Mouse (Mus musculus): ENCODE measurements around the gene Shb. TPM values are rescaled to one million over a fixed set of nuclear protein-coding genes. Genes with fewer than 3 reads are reported as not detected.

Shb gene
- total RNA-seq, 2 experiments from 2014 or later = 29.7 to 46.1 TPM

- intact Hi-C loops (cut with DNase I) = no loop called here
- DNase-seq = no peak
Measured at GRCm38 (mm10) chr4:45490036-45490752, 42.1 kb downstream of the Shb start.

DNA sequence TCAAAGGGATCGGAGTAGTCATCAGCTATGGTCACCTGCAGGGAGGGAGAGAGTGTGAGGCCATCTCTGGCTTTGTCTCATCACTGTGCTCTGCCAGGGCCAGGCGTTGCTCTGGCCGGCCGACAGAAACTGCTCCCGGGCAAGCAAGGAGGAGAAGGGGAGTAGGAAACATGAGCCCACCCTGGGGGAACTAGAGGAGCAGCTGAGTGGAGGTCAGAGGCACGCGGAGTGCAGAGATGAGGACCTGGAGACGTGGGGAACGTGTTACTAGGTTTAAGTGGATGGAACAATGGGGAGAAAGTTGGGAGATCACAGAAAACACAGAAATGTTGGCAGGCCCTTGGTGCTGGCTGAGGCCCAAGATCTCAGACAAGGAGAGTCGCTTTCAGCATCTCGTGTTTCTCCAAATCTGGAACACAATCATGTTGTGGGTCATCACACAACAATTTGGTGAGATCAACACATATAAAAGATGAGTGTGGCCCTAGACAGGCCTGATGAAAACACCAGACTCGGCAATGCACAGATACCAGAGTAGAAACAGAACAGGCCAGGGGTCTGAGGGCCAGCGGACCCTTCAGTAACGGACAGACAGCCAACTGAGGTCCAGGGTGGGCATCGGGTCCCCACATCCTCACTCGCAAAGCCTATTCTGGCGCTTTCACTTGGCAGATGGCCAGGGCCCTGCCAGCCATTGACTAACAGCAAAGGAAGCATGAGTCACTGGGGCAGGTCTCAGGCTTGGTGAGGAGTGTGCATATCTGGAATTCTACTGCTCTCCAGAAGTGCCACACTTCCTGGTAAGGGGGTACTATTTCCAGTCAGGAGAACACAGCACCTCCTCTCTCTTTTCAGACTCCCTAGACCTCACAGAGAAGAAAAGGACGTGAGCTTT lies 42.9 kb downstream of the Shb start:
- peak; percentile 70 to 79 for DNase-seq
- intact Hi-C loops (cut with DNase I) = no loop called here

DNA sequence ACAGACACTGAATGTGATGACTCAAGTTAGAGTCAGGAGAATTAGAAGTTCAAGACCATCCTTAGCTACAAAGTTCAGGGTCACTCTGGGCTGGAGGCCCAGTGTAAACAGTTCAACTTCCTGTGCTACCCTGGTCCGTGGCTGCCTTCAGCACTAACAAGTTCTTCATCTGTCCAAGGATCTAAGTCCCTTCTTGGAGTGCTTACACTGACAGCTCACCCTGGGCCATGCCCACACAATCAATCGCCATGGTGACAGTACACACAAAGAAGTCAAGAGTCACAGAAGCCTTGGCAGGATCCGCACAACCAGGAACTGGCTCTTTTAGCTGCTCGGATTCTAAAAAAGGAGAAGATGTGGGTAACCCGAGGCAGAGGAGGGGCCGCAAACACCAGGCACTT lies 44.6 kb downstream of the Shb start:
- DNase-seq = no peak
- intact Hi-C loops (cut with DNase I) = no loop called here

DNA sequence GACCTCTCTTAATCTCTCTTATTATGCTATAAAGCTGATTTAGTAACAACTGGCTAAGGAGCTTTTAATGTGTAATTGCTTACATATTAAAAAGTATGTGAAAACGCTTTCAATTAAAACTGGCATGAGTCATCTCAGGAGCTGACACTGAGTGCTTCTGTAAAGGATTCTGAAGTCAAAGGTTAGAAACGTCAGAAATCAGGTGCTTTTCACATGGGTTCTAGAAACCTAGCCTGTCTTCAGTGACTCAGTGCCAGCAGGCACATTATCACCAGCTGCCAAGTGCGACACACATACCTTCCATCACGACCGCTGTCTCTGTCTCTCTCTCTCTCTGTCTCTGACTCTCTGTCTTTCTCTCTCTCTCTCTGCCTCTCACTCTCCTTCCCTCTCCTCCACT lies 47.2 kb downstream of the Shb start:
- DNase-seq = no peak
- intact Hi-C loops (cut with DNase I) = no loop called here

GRCm38 (mm10) chr4:45483271-45484245 lies 48.7 kb downstream of the Shb start:
- intact Hi-C loops (cut with DNase I) = no loop called here
- DNase-seq = peak; percentile 65 to 78

DNA sequence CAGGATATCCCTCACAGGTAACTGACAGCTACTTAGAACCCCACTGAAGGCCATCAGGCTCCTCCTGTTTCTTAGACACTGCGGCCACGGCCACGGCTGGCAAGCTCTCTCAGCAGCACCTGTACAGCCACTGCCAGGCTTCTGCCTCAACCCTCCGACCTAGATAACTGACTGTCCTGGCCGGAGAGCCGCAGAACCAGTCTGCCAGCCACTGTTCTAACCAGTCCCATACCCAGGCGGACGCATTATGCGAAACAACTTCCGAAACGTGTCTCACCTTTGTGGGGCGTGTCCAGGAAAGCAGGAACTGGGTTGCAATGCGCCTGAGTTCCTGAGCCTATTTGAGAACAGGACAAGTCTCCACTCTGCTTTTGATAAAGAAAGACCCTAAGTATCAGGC lies 50.0 kb downstream of the Shb start:
- DNase-seq = no peak
- intact Hi-C loops (cut with DNase I) = no loop called here

GRCm38 (mm10) chr4:45481431-45481830 lies 50.8 kb downstream of the Shb start:
- intact Hi-C loops (cut with DNase I) = no loop called here
- DNase-seq = no peak

- no peak for DNase-seq
- intact Hi-C loops (cut with DNase I) = no loop called here
Measured at GRCm38 (mm10) chr4:45480595-45480994, 51.7 kb downstream of the Shb start.

DNA sequence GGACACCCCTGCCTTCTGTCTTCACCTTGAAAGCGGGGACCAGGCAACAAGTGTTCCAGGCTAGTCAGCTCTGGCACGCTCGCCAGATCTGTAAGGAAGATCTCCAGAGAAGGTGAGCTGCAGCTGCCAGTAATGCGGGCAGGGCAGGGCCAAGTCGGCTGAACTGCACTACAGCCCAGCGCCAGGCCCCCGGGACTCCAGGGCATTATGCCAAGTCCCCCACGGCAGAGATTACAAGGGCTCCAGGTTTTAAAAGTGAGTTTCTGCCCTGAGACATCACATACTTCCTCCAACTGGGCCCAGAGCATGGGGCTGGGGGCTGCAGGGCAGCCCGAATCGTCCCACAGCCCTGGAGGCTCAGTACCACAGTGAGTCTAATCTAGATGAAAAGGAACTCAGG lies 52.8 kb downstream of the Shb start:
- intact Hi-C loops (cut with DNase I) = loop anchor here (5.0 kb wide), 1 partner anchor 48 kb away; no protein-coding TSS in a partner anchor
- no peak for DNase-seq

DNA sequence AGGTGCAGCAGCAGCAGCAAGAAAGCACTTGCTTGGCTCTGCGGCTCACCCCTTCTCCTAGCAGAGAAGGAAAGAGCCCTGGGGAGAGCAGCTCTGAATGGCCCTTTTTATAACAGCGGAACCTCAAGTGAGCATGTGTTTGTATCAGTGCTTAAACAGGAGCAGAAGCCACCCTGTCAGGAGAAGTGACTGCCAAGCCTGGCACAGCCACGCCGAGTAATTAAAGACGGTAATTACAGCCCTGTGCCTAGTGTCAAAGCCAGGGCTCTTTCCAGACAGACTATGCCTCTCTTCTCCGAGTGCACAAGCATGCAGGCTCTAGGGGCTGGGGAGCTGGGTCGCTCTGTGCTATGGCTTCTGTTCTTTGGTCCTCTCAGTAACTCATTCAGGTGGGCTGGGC lies 54.1 kb downstream of the Shb start:
- intact Hi-C loops (cut with DNase I) = loop anchor here (5.0 kb wide), 1 partner anchor 49 kb away; no protein-coding TSS in a partner anchor
- DNase-seq = no peak

DNA sequence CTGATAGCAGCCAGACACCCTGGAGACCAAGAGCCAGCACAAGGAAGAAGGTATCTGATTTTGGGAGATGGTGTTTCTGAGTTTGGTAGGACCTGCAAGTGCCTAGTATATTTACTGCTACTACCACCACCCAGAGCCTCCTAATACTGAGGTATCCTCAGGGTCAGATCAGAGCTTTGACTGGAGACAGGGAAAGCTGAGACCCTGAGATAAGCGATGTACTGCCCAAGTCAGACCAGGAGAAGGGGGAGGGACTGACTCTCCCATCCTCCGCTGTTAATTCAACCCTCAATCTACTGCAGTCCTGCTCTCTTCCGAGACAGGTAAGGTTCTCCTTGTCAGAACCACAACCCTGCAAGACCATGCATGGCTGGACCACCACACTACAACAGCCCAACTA lies 55.2 kb downstream of the Shb start:
- DNase-seq = no peak
- intact Hi-C loops (cut with DNase I) = loop anchor here (5.0 kb wide), 1 partner anchor 50 kb away; no protein-coding TSS in a partner anchor

DNA sequence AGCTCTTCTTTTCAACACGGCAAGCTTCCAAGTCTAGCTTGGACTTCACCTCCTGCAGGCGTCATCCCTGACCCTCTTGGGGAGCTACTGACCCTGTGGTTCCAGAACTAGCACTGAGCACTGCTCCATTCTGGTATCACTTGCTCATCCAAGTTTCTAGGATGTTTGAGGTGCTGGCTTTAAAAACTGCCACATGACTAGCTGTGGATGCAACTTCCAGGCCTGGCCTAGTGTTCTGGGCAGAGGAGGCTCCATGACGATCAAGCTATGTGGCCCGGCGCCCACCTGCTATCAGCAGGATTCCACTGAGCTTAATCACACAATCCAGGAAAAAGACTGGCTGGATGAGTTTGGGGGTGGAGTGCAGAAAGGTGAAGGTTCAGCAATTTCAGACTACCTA lies 57.4 kb downstream of the Shb start:
- peak; percentile 66 to 79 for DNase-seq
- intact Hi-C loops (cut with DNase I) = loop anchor here (5.0 kb wide), 1 partner anchor 52 kb away; no protein-coding TSS in a partner anchor

GRCm38 (mm10) chr4:45474131-45474530 lies 58.1 kb downstream of the Shb start:
- intact Hi-C loops (cut with DNase I) = no loop called here
- DNase-seq = no peak

GRCm38 (mm10) chr4:45473129-45473528 lies 59.1 kb downstream of the Shb start:
- peak; percentile 87 for DNase-seq
- intact Hi-C loops (cut with DNase I) = no loop called here

GRCm38 (mm10) chr4:45472706-45473105 lies 59.6 kb downstream of the Shb start:
- no peak for DNase-seq
- intact Hi-C loops (cut with DNase I) = no loop called here

- DNase-seq = peak; percentile 56 to 61
Measured at GRCm38 (mm10) chr4:45471654-45472556, 60.4 kb downstream of the Shb start.

DNA sequence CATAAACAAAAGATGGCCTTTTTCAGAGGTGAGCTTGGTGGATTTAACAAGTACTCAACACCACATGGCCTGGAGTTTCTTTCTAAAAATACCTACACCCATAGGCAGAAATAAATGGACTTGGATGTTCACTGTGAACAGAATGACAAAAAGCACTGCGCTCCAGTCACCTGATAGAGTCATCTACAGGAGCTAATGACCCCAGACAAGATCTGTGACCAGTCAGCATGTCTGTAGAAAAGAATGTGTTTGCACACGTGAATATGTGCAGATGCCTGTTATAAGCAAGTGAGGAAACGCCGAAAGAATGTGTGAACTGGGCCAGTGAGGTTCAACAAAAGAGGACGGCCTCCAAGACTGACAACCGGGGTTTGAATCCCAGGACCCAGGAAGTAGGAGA lies 63.2 kb downstream of the Shb start:
- DNase-seq = no peak
- intact Hi-C loops (cut with DNase I) = loop anchor here (5.0 kb wide), 1 partner anchor 47 kb away; no protein-coding TSS in a partner anchor

More at GRCm38 (mm10) chr4:45471654-45472556, 60.4 kb downstream of the Shb start:
- intact Hi-C loops (cut with DNase I) = no loop called here

- no peak for DNase-seq
- intact Hi-C loops (cut with DNase I) = loop anchor here (5.0 kb wide), 1 partner anchor 46 kb away; no protein-coding TSS in a partner anchor
Measured at GRCm38 (mm10) chr4:45468507-45468906, 63.8 kb downstream of the Shb start.
